Mouse (Mus musculus) right cerebral cortex, postnatal 10 days (tissue): ENCODE data around the gene Pnpo.

ENCODE experiments used
- DNase-seq, 2 experiments: peaks; one replicate each; pipeline ENCODE4 v3.0.0; 2021; ENCODE audit warnings: low spot score in 2 of 2

The Pnpo gene

DNA sequence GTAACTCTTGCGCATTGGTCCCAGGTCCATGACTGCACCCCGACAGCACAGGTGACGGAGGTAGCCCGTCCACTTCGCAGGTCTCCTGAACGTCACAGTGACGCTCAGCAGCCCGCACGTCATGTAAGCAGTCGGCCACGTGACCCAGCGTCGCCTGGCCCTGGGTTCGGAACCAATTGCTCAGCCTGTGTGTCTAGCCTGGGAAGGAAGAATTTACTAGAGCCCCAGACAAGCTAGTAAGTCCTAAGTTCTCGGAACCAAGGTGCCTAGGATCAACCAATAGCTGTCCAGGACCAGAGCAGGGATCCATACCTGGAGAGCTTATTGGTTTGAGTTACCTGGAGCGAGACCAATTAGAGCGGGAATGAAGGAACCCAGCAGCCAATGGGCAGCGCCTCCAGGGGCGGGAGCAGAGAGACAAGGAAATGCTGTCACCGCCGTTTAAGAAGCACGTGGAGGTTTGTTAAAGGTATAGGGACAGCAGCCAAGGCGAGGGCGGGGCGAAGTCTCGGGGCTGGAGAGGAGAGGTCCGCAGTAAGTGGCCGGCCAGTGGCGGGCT lies at the start of gene Pnpo:
Gene Pnpo (minus strand): TSS at position 241 of the 559 bp plus-strand sequence.
- peak; percentile 95 to 98 for DNase-seq

DNA sequence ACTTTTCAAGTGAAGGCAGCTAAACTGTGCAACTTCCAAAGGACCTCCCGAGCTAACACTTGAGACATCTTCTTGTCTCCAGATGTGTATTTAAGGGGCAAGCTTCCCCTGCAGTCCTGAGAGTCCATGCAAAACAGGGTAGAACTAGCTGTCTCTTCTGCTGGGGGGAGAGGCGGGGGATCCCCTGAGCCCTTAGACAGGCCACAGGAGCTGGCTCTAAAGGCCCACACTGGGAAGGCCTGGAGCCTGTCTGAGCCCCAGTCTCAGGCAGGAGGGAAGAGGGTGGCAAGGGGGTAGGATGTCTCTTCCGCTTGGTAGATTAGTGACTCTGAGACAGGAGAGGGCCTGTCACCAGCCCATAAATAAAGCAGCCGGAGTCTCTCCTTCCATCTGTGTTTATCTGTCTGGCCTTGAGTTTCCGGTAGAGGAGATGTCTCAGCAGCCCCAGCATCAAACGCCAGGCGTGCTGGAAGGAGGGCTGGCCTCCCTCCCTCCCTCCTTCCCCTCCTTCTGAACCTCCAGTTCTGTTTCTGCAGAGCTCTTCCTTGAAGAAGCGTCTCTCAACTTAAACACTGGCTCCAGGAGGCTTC lies 49.0 kb upstream of the Pnpo start:
- no peak for DNase-seq

- no peak for DNase-seq
These were observed 47.7 kb upstream of the Pnpo start for GRCm38 (mm10) chr11:96991501-96991900.

- DNase-seq: peak in 1 of 2 experiments; percentile 48
These were observed 44.3 kb upstream of the Pnpo start for GRCm38 (mm10) chr11:96987873-96988655.

DNA sequence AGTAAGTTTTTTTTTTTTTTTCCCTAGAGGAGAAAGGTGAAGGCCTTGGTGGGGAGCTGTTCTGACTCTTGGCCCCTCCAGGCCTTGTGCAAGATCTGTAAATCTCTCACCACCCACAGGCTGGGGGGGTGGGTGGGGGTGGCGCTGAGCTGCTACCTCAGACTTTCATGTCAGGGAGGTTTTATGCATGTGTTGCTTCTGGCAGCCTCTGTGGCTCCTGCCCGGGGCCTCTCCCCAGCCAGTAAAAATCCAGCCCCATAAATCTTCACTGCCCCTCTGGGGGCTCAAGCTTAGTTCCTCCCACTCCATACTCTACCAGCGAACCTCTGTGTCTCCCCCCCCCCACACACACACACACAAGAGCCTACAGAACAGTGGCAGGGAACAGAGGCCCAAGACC lies 42.7 kb upstream of the Pnpo start:
- DNase-seq: no peak

- DNase-seq: no peak
These were observed 41.1 kb upstream of the Pnpo start for GRCm38 (mm10) chr11:96984903-96985302.

- no peak for DNase-seq
These were observed 39.1 kb upstream of the Pnpo start, which contains the start of gene Sp2 for GRCm38 (mm10) chr11:96982859-96983258. Gene Sp2, minus strand, starts transcription at chr11:96982959.

GRCm38 (mm10) chr11:96982355-96982754 lies 38.6 kb upstream of the Pnpo start:
- peak; percentile 80 to 88 for DNase-seq

- DNase-seq: no peak
These were observed 37.7 kb upstream of the Pnpo start for GRCm38 (mm10) chr11:96981461-96981860.

- no peak for DNase-seq
These were observed 36.2 kb upstream of the Pnpo start for GRCm38 (mm10) chr11:96980021-96980420.

- no peak for DNase-seq
These were observed 35.5 kb upstream of the Pnpo start for GRCm38 (mm10) chr11:96979329-96979728.

DNA sequence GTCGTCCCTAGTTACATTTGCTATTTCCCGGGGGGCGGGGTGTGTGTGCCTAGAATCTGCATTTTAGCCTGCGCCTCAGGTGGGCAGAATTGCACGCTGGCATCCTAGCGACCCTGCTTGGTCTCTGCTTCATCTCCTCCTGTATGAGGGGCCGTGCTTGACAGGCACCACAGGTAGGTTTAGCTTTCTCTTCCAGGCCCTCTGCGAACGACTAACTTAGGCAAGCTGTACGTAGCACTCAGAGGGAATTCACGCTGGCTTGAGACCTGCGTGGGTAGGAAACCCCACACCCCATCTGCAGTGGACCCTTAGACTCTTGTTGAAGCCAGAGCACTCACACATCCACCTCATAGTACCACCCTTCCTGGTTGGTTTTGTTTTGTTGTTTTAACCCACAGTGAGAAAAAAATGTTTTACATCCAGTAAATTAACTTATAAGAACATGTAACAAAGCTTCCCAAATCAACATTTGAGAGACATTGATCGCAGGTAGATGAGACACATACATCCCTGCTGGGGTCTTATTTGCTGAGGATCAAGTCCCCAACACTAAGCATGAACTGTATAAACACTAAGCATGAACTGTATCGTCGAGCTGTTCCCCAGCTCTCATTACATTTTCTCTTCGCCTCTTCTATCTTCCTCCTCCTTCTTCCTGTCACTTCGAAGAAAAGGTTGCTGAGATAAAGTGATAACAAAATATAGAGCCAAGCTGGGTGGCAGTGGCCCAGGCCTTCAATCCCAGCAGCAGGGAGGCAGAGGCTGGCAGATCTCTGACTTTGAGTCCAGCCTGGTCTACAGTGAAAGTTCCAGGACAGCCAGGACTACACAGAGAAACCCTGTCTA lies 34.8 kb upstream of the Pnpo start:
- DNase-seq: peak in 1 of 2 experiments; percentile 49

- DNase-seq: peak; percentile 99 to 100
These were observed 34.0 kb upstream of the Pnpo start for GRCm38 (mm10) chr11:96977606-96978400.

DNA sequence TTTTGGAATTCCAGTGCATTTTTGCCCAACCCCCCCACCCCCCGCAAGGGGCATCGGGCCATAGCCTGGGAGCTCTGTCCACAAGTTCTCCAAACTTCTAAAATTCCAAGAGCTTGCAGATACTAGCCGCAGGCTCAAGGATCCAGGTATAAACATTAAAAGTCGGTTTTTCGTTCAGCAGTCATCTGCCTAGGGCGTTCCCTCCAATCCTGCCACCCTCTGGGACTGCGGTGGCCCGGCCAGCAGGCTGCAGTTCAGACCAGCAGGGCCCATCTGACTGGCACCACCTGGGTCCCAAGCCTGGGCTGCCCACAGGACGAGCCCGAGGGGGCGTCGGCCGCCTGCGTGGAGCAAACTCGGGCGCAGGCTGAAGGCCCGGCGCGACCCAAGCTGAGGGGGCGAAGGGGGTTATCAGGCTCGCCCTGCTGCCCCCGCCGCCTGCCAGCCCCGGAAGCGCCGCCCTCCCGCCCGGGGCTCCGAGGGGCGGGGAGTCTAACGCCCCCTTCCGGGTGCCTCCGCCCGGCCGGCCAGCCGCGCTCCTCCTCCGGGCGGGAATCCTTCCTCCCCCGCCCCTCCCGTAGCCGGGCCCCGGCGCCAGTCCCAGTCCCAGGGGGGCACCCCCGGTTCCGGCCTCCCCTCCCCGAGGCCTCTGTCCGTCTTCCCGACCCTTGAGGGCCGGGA lies 33.3 kb upstream of the Pnpo start:
- peak; percentile 86 to 87 for DNase-seq

DNA sequence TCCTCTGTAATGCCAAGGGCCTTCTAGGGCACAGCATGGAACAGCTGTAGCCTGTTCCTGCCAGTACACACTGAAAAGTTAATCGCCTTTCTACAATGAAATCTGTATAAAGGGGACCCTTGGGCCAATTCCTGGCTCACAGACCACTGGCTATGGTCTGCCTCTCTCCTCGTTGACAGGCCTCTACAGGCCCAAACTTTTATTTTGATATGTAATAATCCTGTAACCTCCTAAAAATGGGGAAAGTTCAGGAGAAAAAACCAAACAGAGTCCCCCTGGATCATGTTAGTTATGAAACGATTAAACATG lies 32.5 kb upstream of the Pnpo start:
- no peak for DNase-seq

GRCm38 (mm10) chr11:96975511-96976378 lies 32.0 kb upstream of the Pnpo start:
- no peak for DNase-seq

- no peak for DNase-seq
These were observed 31.0 kb upstream of the Pnpo start for GRCm38 (mm10) chr11:96974813-96975212.

DNA sequence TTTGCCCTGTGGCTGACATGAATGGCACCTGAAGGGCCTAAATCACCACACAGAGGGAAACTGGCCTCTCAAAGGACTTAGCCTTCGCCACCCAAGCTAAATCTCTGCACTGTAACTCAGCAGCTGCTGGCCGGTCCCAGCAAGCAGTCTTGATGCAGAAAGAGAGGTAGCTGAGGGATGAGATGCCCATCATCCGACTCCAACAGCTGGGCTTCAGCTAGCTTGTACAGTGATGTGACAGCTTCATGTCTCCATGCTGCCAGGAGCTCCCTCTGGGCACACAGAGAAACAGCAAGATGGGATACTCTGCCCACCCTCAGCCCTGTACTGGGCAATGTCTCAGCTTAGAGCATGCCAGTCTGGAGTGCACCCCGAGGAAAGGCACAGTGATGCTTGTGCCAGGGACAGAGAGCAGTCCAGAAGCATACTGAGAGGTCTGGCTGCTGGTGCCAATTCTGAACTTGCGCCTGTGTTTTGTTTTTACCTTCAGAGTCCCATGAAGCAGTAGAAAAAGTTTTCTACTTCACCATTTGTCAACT lies 29.7 kb upstream of the Pnpo start:
- peak; percentile 58 to 61 for DNase-seq

- DNase-seq: no peak
These were observed 29.1 kb upstream of the Pnpo start for GRCm38 (mm10) chr11:96972906-96973305.

DNA sequence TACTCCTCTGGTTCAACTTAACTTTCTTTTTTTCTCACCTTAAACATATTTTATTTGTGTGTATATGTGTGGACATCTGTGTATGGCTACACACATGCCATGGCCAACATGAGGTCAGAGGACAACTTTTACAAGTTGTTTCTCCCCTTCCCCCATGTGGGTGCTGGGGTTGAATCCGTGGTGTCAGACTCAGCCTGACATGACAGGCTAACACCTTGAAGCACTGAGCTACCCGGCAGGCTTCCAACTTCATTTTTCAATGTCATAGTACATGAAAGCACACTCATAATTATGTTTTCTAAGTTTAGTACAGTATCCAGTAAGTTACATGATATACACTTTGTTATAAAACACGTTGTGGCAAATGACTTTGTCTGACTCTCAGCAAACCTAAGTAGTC lies 26.6 kb upstream of the Pnpo start:
- DNase-seq: no peak
